Mouse (Mus musculus) limb, embryonic 15.5 days (tissue): ENCODE data around the gene Nrgn. TPM values are rescaled to one million over a fixed set of nuclear protein-coding genes. Genes with fewer than 3 reads are reported as not detected.
A peak's percentile ranks its signal among the peaks of the same experiment; 100 is the strongest.

Experiments
- ATAC-seq: fragments of 200-750 bp; cut with Nextera tagmentation; 2 replicates; pipeline ENCODE4 v1.8.0; 2017; ENCODE audit warnings: low read depth, moderate TSS enrichment; ENCODE audit not compliant: insufficient number of reproducible peaks, low FRiP score, low TSS enrichment
- H3K27ac ChIP-seq: fragments of 300-500 bp; sonication (generic); 2 replicates; pipeline ENCODE4 v1.5.1; 2015; ENCODE audit warnings: moderate library complexity, mild to moderate bottlenecking, inconsistent platforms
- H3K27me3 ChIP-seq: fragments of 300-500 bp; sonication (generic); 2 replicates; pipeline ENCODE4 v1.6.1; 2015; ENCODE audit warnings: inconsistent platforms
- H3K36me3 ChIP-seq: fragments of 300-500 bp; sonication (generic); 2 replicates; pipeline ENCODE4 v1.6.1; 2015; ENCODE audit warnings: inconsistent platforms
- H3K4me1 ChIP-seq: fragments of 300-500 bp; sonication (generic); 2 replicates; pipeline ENCODE4 v1.6.1; 2015; ENCODE audit warnings: inconsistent platforms
- H3K4me2 ChIP-seq: fragments of 300-500 bp; sonication (generic); 2 replicates; pipeline ENCODE4 v1.6.1; 2015; ENCODE audit warnings: mild to moderate bottlenecking, inconsistent platforms
- H3K4me3 ChIP-seq: fragments of 300-500 bp; sonication (generic); 2 replicates; pipeline ENCODE4 v1.5.1; 2015; ENCODE audit warnings: mild to moderate bottlenecking, inconsistent platforms
- H3K9ac ChIP-seq: fragments of 300-500 bp; sonication (generic); 2 replicates; pipeline ENCODE4 v1.6.1; 2015; ENCODE audit warnings: inconsistent platforms
- H3K9me3 ChIP-seq: fragments of 300-500 bp; sonication (generic); 2 replicates; pipeline ENCODE4 v1.6.1; 2016; ENCODE audit warnings: inconsistent platforms
- WGBS: fragments of 180-500 bp; shearing (Covaris S2); methylation state at CpG from one replicate; pipeline ENCODE4 v1.1.7; 2015; 5-methylcytosine and 5-hydroxymethylcytosine counted together
- polyA plus RNA-seq: library from polyadenylated mRNA; unstranded; fragments of >200 nt; fragmentation: Nextera tagmentation; extraction: Ambion mirVana; gene quantifications from 2 replicates; pipeline ENCODE4 v1.2.1, GENCODE M21; 2015

The Nrgn gene
- polyA plus RNA-seq, 1 experiment from 2014 or later, result 7.4 TPM

DNA sequence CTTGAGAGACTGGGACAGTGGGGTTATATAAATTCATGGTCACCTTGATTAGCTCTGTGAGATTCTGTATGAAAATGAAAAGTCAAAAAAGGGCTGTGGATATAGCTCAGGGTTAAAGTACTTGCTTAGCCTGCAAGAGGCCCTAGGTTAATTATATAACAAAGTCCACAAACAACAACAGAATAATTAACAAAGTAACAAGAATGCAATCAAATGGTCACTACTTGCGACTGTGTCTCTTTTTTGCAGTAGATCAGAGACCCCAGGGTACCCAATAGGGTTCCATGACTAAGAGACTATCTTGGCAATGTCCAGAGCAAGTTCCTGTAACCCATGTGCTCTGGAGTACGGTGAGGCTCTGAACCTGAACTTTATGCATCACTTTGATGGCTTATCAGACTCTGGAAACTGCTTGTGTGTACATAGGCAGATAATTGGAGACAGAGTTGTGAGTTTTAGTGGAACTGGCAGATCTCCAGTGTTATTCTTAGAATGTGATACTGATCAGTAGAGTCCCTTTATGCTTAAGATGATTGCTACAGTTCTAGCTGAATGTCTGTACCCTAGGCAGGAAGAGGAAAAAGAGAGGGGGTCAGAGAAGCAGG lies 16.6 kb upstream of the Nrgn start:
- H3K4me1 ChIP-seq, result peaks cover 16% of the 10 kb centered on the region
- 65% methylated on average over 2 of the region's 2 CpGs for WGBS

DNA sequence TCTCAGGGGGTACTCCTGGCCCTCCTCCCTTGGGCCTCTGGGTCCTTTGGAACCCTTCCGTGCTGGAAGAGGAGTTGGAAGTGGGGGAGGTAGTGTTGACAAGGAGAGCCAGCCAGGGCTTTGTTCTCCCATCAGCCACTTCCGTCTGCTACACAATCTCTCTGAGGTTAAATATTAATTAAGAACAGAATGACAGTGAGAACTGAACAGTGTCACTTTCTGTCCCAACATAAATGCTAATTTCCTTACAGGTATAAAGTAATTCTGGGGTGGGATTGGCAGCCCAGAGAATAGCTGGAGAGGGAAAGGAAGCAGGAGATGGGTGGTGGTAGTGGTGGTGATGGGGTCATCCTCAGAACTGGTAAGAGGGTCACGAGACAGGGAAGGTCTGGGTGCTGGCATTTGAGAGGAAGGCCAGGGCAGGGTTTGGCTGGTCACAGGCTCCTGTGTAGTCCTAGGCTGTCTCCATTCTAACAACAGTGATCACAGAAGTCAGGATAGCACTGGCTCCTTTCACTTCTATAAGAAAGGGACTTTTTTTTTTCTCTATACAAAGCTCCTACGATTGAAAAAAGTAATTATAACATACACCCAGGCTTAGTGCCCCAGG lies 16.0 kb upstream of the Nrgn start:
- Histone ChIP-seq H3K27ac (no peak overlapping the region), H3K27me3 (peaks cover 2% of the 10 kb centered on the region; the same call in 1 of the 2 replicates), H3K4me3 (no peak overlapping the region), H3K36me3 (no peaks in the 10 kb centered on the region), H3K4me2 (no peak overlapping the region), H3K9me3 (no peaks in the 10 kb centered on the region), H3K9ac (no peak overlapping the region), H3K4me1 (peaks cover 16% of the 10 kb centered on the region)
- 48% methylated on average over 4 of the region's 4 CpGs for WGBS
- ATAC-seq, result no peak

More for the DNA sequence above, 16.6 kb upstream of the Nrgn start:
- Histone ChIP-seq H3K36me3 (no peaks in the 10 kb centered on the region), H3K9ac (no peak overlapping the region), H3K4me3 (no peak overlapping the region), H3K27ac (no peak overlapping the region), H3K4me2 (no peak overlapping the region), H3K9me3 (no peaks in the 10 kb centered on the region), H3K27me3 (peaks cover 2% of the 10 kb centered on the region; the same call in 1 of the 2 replicates)
- ATAC-seq, result no peak

DNA sequence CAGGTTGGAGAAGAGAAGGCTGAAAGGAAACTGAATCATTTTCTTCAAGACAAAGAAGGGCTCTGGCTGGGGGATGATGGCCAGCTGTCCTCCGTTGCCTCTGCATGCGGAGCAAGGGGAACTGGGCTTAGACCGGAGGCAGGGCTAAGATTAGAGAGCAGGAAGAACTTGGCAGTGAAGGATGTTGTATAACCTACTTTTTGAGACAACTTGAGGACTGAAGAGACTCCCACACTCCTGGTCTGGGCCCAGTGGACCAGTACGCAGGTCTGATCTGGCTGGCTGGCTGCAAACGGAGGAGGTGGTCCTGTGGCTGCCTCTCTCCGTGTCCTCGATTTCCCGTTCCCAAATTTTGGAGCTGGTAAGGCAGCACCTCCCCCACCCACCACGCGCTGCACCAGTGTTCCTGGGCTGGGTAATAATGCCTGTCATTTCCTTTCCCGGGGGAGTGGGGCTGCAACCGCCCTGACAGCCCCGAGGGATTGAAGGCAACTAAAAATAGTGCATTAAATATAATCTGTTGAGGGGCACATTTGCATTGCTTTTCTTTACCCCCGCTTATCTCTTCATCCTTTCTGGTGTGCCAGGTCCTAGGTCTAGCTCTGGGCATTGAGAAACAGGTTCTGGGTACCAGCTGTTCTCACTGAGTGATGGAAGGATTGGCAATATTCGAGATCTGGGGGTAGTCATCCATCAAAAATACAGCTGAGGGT lies 15.3 kb upstream of the Nrgn start:
- no peaks in the 10 kb centered on the region for H3K36me3 ChIP-seq
- H3K27me3 ChIP-seq, result peaks cover 2% of the 10 kb centered on the region; the same call in 1 of the 2 replicates
- WGBS, result 16% methylated on average over 15 of the region's 15 CpGs
- peaks cover 16% of the 10 kb centered on the region for H3K4me1 ChIP-seq
- no peak overlapping the region for H3K4me3 ChIP-seq
- H3K9ac ChIP-seq, result no peak overlapping the region
- no peak overlapping the region for H3K27ac ChIP-seq
- H3K4me2 ChIP-seq, result 0 out of 2 replicates have a peak overlapping the region, but pooled peaks have one; percentile 3
- H3K9me3 ChIP-seq, result no peaks in the 10 kb centered on the region
- no peak for ATAC-seq

DNA sequence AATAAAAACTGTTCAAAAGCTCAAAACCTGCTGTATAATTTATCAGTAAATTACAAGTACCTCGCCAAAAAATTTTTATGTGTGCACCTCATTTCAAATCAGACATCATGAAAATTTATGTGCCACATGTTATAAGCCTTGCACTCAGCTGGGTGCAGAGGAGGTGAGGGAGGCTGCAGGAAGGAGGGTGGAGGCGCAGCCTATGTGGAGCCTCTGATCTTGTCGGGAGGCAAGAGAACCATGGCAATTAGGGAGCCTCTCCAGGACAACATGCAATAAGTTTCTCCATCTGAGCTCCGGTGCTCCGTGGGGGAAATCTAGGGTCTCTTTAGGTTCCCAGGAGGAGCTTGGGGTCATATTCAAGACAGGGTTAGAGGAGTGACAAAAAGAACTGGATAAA lies 14.8 kb upstream of the Nrgn start:
- H3K27ac ChIP-seq, result no peak overlapping the region
- no peaks in the 10 kb centered on the region for H3K36me3 ChIP-seq
- peaks cover 2% of the 10 kb centered on the region; the same call in 1 of the 2 replicates for H3K27me3 ChIP-seq
- H3K9ac ChIP-seq, result no peak overlapping the region
- H3K4me2 ChIP-seq, result no peak overlapping the region
- ATAC-seq, result no peak
- H3K9me3 ChIP-seq, result no peaks in the 10 kb centered on the region
- H3K4me1 ChIP-seq, result peaks cover 16% of the 10 kb centered on the region
- no peak overlapping the region for H3K4me3 ChIP-seq
- 16% methylated on average over 5 of the region's 5 CpGs for WGBS

DNA sequence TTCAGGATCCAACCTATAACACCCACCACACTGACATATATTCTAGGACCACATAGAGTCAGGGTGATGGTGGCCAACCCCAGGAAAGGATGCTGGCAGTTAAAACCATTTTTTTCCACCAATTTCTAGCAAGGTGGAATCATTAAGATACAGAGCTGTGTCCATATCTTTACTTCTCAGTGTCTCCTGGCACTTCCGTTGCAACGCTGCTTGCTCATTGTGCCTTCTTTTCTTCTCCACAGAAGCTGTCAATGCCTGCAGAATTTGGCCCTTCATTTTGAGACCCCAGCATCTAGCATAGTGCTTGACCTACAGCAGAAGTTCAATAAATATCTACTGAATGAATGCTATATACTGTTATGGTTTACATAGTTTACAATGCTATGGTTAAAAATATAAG lies 14.3 kb upstream of the Nrgn start:
- no peaks in the 10 kb centered on the region for H3K9me3 ChIP-seq
- H3K4me2 ChIP-seq, result no peak overlapping the region
- no peaks in the 10 kb centered on the region for H3K36me3 ChIP-seq
- peaks cover 16% of the 10 kb centered on the region for H3K4me1 ChIP-seq
- H3K27me3 ChIP-seq, result peaks cover 2% of the 10 kb centered on the region; the same call in 1 of the 2 replicates
- WGBS, result 59% methylated on average over 2 of the region's 2 CpGs
- H3K4me3 ChIP-seq, result no peak overlapping the region
- ATAC-seq, result no peak
- H3K27ac ChIP-seq, result no peak overlapping the region
- H3K9ac ChIP-seq, result no peak overlapping the region

DNA sequence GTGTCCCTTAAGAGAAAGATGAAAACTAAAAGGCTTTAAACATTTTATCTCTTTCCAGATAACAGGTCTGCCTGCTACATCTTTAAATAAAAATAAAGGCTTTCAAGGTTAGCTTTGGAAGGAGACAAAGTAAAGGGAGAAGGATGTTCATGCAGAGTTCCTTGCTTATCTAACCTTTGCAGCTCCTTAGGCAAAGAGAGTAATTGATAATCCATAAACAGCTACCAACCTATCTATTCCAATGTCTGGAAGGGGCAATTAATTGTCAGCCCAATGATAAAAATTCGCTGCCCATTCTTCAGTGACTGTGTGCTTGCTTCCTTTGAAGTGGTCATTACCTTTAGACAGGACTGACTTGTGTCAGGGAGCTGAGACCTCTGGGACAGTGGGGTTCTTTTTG lies 11.1 kb upstream of the Nrgn start:
- no peaks in the 10 kb centered on the region for H3K9me3 ChIP-seq
- no peak overlapping the region for H3K4me3 ChIP-seq
- WGBS, result 44% methylated on average over 1 of the region's 1 CpGs
- H3K27me3 ChIP-seq, result no peaks in the 10 kb centered on the region
- H3K9ac ChIP-seq, result no peak overlapping the region
- no peak overlapping the region for H3K4me2 ChIP-seq
- H3K4me1 ChIP-seq, result peaks cover 16% of the 10 kb centered on the region
- no peak for ATAC-seq
- no peak overlapping the region for H3K27ac ChIP-seq
- no peaks in the 10 kb centered on the region for H3K36me3 ChIP-seq

DNA sequence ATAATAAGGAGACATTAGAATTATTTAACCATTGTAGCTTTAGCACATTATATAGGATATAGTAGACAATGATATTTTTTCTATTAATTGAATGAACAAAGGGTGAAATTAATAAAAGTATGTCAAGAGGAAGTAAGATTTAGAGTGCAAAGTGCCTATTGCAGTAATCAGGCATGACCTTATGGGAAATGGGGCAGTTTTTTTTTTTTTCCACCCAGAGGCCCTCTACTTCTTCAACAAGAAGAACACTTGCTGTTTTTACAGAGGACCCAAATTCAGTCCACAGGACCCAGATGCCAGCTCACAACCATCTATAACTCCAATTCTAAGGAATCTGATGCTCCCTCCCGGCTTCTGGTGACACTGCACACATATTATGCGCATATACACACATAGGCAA lies 7.9 kb upstream of the Nrgn start:
- H3K9me3 ChIP-seq, result no peaks in the 10 kb centered on the region
- H3K27ac ChIP-seq, result no peak overlapping the region
- no peaks in the 10 kb centered on the region for H3K27me3 ChIP-seq
- no peaks in the 10 kb centered on the region for H3K36me3 ChIP-seq
- no peak for ATAC-seq
- 82% methylated on average over 2 of the region's 2 CpGs for WGBS
- H3K9ac ChIP-seq, result no peak overlapping the region
- H3K4me1 ChIP-seq, result peaks cover under 1% of the 10 kb centered on the region; the same call in 1 of the 2 replicates
- no peak overlapping the region for H3K4me3 ChIP-seq
- no peak overlapping the region for H3K4me2 ChIP-seq

- Histone ChIP-seq H3K9me3 (no peaks in the 10 kb centered on the region), H3K4me1 (peaks cover 21% of the 10 kb centered on the region), H3K36me3 (no peaks in the 10 kb centered on the region), H3K9ac (no peak overlapping the region), H3K27ac (no peak overlapping the region), H3K27me3 (peaks cover 32% of the 10 kb centered on the region), H3K4me2 (no peak overlapping the region), H3K4me3 (no peak overlapping the region)
- WGBS, result 66% methylated on average over 3 of the region's 3 CpGs
- ATAC-seq, result no peak
Observed at GRCm38 (mm10) chr9:37556366-37556765, 3.7 kb upstream of the Nrgn start.

DNA sequence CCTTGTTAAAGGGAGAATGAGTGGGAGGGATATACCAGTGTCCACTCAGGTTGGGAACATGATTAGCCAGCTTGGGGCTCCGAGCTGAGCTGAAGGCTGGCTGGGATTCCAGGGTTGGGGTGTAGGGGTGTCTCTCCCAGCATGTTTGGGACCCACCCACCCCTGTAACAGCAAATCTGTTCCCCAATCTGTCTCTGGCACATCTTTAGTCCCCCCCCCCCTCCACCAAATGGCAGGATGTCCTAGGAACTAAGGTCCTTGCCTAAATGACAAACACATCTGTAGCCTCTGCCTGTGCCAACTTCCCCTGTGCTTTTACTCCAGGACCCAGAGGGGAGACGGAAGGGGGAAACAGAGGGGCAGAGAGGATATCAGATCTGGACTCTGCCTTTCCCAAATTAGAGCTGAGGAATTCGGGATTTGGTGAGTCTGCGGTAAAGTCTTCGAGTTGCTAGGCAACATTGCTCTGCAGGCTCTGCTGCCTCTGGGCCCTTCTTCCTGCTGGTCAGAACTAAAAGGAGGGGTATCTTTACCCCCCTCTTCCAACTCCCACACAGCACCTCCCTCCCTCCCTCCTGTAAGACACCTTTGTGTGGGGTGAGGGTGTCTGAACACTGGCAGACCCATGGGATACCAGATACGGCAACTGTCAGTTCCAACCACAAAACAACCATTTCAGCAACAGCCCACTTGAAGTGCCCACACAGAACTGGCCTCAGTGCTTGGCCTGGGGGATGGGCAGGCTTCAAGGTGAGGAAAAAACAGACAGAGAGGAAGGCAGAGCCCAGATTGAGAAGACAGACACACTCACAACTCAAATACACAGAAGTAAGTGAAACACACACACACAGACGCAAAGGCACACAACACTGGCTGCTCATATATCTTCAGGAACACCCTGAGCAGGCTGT lies 2.4 kb upstream of the Nrgn start, which contains the start of gene Siae:
Gene Siae (plus strand): TSS at position 861 of the 911 bp plus-strand sequence.
- Histone ChIP-seq H3K9me3 (no peaks in the 10 kb centered on the region), H3K4me3 (no peak within 1 kb of the TSS), H3K27me3 (peaks cover 45% of the 10 kb centered on the region), H3K4me2 (no peak within 1 kb of the TSS), H3K9ac (no peak within 1 kb of the TSS), H3K27ac (no peak within 1 kb of the TSS), H3K36me3 (no peaks in the 10 kb centered on the region), H3K4me1 (peaks cover 21% of the 10 kb centered on the region)
- 31% methylated on average over 7 of the region's 7 CpGs for WGBS
- no peak for ATAC-seq

GRCm38 (mm10) chr9:37554279-37554678 lies 1.6 kb upstream of the Nrgn start:
- Histone ChIP-seq H3K27ac (no peak overlapping the region), H3K9me3 (no peaks in the 10 kb centered on the region), H3K36me3 (no peaks in the 10 kb centered on the region), H3K4me1 (peaks cover 21% of the 10 kb centered on the region), H3K27me3 (peaks cover 52% of the 10 kb centered on the region), H3K4me3 (no peak overlapping the region), H3K9ac (no peak overlapping the region), H3K4me2 (no peak overlapping the region)
- ATAC-seq, result no peak
- WGBS, result 83% methylated on average over 1 of the region's 1 CpGs

GRCm38 (mm10) chr9:37551751-37552531 lies 763 bp downstream of the Nrgn start:
- Histone ChIP-seq H3K27ac (no peak overlapping the region), H3K4me1 (peaks cover 21% of the 10 kb centered on the region), H3K9ac (peak overlapping the region; percentile 21), H3K4me3 (peak overlapping the region; percentile 43), H3K36me3 (no peaks in the 10 kb centered on the region), H3K27me3 (peaks cover 71% of the 10 kb centered on the region), H3K4me2 (peak overlapping the region; percentile 92), H3K9me3 (no peaks in the 10 kb centered on the region)
- ATAC-seq, result no peak
- 4% methylated on average over 23 of the region's 23 CpGs for WGBS
